Mouse (Mus musculus) thymus, postnatal 14 days (tissue): ENCODE measurements around the gene Adamtsl5.

Source experiments
- DNase-seq: peaks from one replicate; pipeline ENCODE4 v3.0.0; 2021

Adamtsl5 gene

GRCm38 (mm10) chr10:80315315-80315714 is 32.9 kb downstream of the Adamtsl5 start:
- DNase-seq = no peak

- DNase-seq = no peak
These were observed 33.7 kb downstream of the Adamtsl5 start for GRCm38 (mm10) chr10:80314494-80315001.

- no peak for DNase-seq
These were observed 34.5 kb downstream of the Adamtsl5 start for GRCm38 (mm10) chr10:80313627-80314201.

- no peak for DNase-seq
These were observed 35.4 kb downstream of the Adamtsl5 start for GRCm38 (mm10) chr10:80312586-80313504.

- no peak for DNase-seq
These were observed 36.7 kb downstream of the Adamtsl5 start for GRCm38 (mm10) chr10:80311560-80311959.

GRCm38 (mm10) chr10:80304862-80305261 is 43.4 kb downstream of the Adamtsl5 start:
- peak; percentile 52 for DNase-seq

- DNase-seq = no peak
These were observed 43.8 kb downstream of the Adamtsl5 start for GRCm38 (mm10) chr10:80304458-80304857.

- no peak for DNase-seq
These were observed 45.7 kb downstream of the Adamtsl5 start for GRCm38 (mm10) chr10:80302471-80302881.

GRCm38 (mm10) chr10:80302082-80302355 is 46.2 kb downstream of the Adamtsl5 start:
- no peak for DNase-seq

GRCm38 (mm10) chr10:80301256-80302081 is 46.7 kb downstream of the Adamtsl5 start:
- DNase-seq = no peak

- no peak for DNase-seq
These were observed 47.5 kb downstream of the Adamtsl5 start for GRCm38 (mm10) chr10:80300672-80301181.

- no peak for DNase-seq
These were observed 48.4 kb downstream of the Adamtsl5 start for GRCm38 (mm10) chr10:80299824-80300223.

- no peak for DNase-seq
These were observed 48.9 kb downstream of the Adamtsl5 start for GRCm38 (mm10) chr10:80299301-80299700.

GRCm38 (mm10) chr10:80298571-80299281 is 49.5 kb downstream of the Adamtsl5 start:
- no peak for DNase-seq

- no peak for DNase-seq
These were observed 50.6 kb downstream of the Adamtsl5 start for GRCm38 (mm10) chr10:80297526-80298133.

- DNase-seq = no peak
These were observed 51.4 kb downstream of the Adamtsl5 start for GRCm38 (mm10) chr10:80296824-80297223.

- peak; percentile 65 for DNase-seq
These were observed 52.4 kb downstream of the Adamtsl5 start, which contains the start of gene Apc2 for GRCm38 (mm10) chr10:80295618-80296425. Gene Apc2 (plus strand): TSS chr10:80295977.

GRCm38 (mm10) chr10:80294788-80295303 is 53.4 kb downstream of the Adamtsl5 start:
- DNase-seq = no peak

- no peak for DNase-seq
These were observed 53.9 kb downstream of the Adamtsl5 start for GRCm38 (mm10) chr10:80294311-80294710.

GRCm38 (mm10) chr10:80293325-80293724 is 54.9 kb downstream of the Adamtsl5 start:
- DNase-seq = no peak
